Mouse (Mus musculus) hindbrain, embryonic 12.5 days (tissue): ENCODE results near the gene Dcbld2. TPM values are rescaled to one million over a fixed set of nuclear protein-coding genes. Genes with fewer than 3 reads are reported as not detected.

Source experiments
- ATAC-seq: fragments of 200-750 bp; cut with Nextera tagmentation; 2 replicates; pipeline ENCODE4 v1.8.0; 2017; ENCODE audit warnings: moderate TSS enrichment; ENCODE audit not compliant: low FRiP score
- H3K27ac ChIP-seq: fragments of 300-500 bp; sonication (generic); 2 replicates; pipeline ENCODE4 v1.5.1; 2016; ENCODE audit warnings: mild to moderate bottlenecking
- H3K27me3 ChIP-seq: fragments of 300-500 bp; sonication (generic); 2 replicates; pipeline ENCODE4 v1.6.1; 2016; ENCODE audit warnings: mild to moderate bottlenecking
- H3K36me3 ChIP-seq: fragments of 300-500 bp; sonication (generic); 2 replicates; pipeline ENCODE4 v1.6.1; 2016; ENCODE audit warnings: mild to moderate bottlenecking
- H3K4me1 ChIP-seq: fragments of 300-500 bp; sonication (generic); 2 replicates; pipeline ENCODE4 v1.6.1; 2016
- H3K4me2 ChIP-seq: fragments of 300-500 bp; sonication (generic); replicated peaks from 2 replicates; pipeline ENCODE4 v1.6.1; 2016; ENCODE audit warnings: mild to moderate bottlenecking
- H3K4me3 ChIP-seq: fragments of 300-500 bp; sonication (generic); 2 replicates; pipeline ENCODE4 v1.5.1; 2016; ENCODE audit warnings: mild to moderate bottlenecking
- H3K9ac ChIP-seq: fragments of 300-500 bp; sonication (generic); 2 replicates; pipeline ENCODE4 v1.6.1; 2016; ENCODE audit warnings: mild to moderate bottlenecking, moderate library complexity
- H3K9me3 ChIP-seq: fragments of 300-500 bp; sonication (generic); replicated peaks from 2 replicates; pipeline ENCODE4 v1.6.1; 2016; ENCODE audit warnings: mild to moderate bottlenecking
- WGBS: fragments of 180-500 bp; shearing (Covaris S2); methylation state at CpG from one replicate; pipeline ENCODE4 v1.1.7; 2016; 5-methylcytosine and 5-hydroxymethylcytosine counted together
- polyA plus RNA-seq: library from polyadenylated mRNA; unstranded; fragments of >200 nt; fragmentation: Nextera tagmentation; extraction: Ambion mirVana; gene quantifications from 2 replicates; pipeline ENCODE4 v1.2.1, GENCODE M21; 2016

Gene Dcbld2
- polyA plus RNA-seq, 1 experiment from 2014 or later = 10.2 TPM

DNA sequence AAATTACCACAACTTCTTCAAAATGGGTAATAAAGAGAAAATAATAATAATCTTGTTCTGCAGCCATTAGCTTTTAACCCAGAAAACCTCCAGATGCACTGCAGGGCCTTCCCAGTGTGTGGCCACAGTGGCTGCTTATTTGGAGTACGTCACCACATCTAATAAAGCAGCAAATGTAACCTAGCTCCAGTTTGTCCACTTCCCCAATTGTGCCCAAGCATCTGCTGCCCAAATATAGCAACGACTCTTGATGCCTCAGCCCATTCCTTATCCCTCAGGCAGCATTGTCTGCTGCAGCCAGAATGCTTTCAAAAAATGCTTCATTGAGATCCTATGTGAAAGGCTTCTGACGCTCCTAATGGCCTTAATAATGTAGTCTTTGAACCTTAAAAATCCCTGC, 66.6 kb downstream of the Dcbld2 start:
- no peak overlapping the region for H3K4me3 ChIP-seq
- peaks cover 18% of the 10 kb centered on the region for H3K36me3 ChIP-seq
- H3K4me2 ChIP-seq = no peak overlapping the region
- peaks cover 4% of the 10 kb centered on the region; the same call in 1 of the 2 replicates for H3K9me3 ChIP-seq
- H3K27me3 ChIP-seq = no peaks in the 10 kb centered on the region
- ATAC-seq = no peak
- H3K4me1 ChIP-seq = no peaks in the 10 kb centered on the region
- H3K9ac ChIP-seq = no peak overlapping the region
- H3K27ac ChIP-seq = no peak overlapping the region
- 56% methylated on average over 3 of the region's 3 CpGs for WGBS

DNA sequence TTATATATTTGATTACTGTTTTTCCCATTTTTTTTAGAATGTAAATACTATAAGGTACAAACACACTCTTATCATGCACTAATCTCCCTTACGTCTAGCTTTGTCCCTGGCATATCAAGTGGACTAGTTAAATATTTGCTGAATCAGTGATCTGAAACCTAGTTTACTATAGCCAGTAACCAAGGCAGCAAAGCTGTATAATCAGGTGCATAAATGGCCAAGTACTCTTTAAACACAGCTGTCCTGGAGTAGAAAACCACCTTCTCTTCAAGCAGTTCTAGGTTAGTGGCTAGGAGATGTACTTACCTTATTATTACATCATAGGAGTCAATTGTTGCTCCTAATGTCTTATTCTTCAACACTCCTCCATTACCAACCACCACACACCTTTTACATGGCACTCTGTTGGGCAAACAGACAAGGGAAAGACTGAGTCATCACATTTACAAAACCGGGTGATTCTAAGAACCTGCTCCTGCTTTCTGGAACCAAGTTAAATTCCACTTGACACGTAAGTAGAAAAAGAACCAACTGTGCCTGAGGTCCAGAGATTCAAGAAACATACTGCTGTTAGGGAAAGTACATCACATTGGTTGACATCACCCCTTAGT, 67.4 kb downstream of the Dcbld2 start:
- no peak overlapping the region for H3K4me3 ChIP-seq
- no peaks in the 10 kb centered on the region for H3K27me3 ChIP-seq
- 91% methylated on average over 3 of the region's 3 CpGs for whole genome bisulfite sequencing
- H3K9me3 ChIP-seq = peaks cover 4% of the 10 kb centered on the region; the same call in 1 of the 2 replicates
- no peak for ATAC-seq
- no peak overlapping the region for H3K27ac ChIP-seq
- peaks cover 18% of the 10 kb centered on the region for H3K36me3 ChIP-seq
- H3K9ac ChIP-seq = no peak overlapping the region
- H3K4me2 ChIP-seq = no peak overlapping the region
- no peaks in the 10 kb centered on the region for H3K4me1 ChIP-seq

DNA sequence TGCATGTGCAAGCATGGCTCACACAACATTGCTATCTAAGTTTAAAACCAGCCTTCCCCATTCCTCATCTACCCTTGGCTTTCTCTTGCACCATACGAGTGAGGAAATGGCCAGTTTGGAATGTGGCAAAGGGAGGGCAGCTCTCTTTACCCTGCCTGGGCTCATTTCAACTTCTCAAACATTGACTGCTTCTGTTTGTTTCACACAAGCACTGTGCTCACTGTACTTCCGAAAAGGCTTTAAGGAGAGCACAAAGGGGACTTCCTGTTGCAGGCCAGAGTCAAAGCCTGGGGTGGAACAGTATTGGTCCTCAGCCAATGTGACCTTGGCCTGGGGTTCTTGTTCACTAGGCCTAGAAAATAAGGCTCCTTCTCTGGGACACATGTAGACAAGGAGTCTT, 68.1 kb downstream of the Dcbld2 start:
- no peak for ATAC-seq
- Histone ChIP-seq H3K36me3 (peaks cover 18% of the 10 kb centered on the region), H3K27me3 (no peaks in the 10 kb centered on the region), H3K9me3 (peaks cover 4% of the 10 kb centered on the region; the same call in 1 of the 2 replicates), H3K4me2 (no peak overlapping the region), H3K9ac (no peak overlapping the region), H3K4me3 (no peak overlapping the region), H3K4me1 (no peaks in the 10 kb centered on the region), H3K27ac (no peak overlapping the region)
- 77% methylated on average over 2 of the region's 2 CpGs for WGBS

DNA sequence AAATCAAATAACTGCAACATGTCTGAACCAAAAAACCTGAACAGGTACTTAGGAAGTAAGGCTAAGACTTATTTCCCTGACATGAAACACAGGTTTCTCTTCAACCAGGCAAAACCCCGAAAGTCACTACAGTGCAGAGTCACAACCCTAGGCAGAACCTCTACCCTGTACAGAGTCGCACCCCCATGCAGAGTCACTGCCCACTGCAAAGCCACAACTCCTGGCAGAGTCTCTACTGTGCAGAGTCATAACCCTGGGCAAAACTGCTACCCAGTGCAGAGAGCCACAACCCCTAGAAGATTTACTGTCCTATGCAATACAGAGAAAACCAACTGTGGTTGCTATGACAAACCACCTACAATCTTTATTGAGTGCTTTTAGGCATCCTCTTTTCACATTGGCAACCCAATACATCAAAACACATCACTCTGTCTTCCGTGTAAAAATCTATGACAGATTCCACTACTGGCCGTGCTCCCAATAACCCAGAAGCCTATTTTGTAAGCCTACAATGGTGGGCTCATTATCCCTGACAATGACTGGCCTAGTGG, 71.7 kb downstream of the Dcbld2 start:
- no peak overlapping the region for H3K27ac ChIP-seq
- peaks cover 4% of the 10 kb centered on the region; the same call in 1 of the 2 replicates for H3K9me3 ChIP-seq
- no peak overlapping the region for H3K4me2 ChIP-seq
- H3K4me3 ChIP-seq = no peak overlapping the region
- 0 out of 2 replicates have a peak, but pooled peaks cover 7% of the 10 kb centered on the region for H3K36me3 ChIP-seq
- no peak for ATAC-seq
- H3K9ac ChIP-seq = no peak overlapping the region
- H3K4me1 ChIP-seq = no peaks in the 10 kb centered on the region
- 88% methylated on average over 4 of the region's 4 CpGs for WGBS
- H3K27me3 ChIP-seq = no peaks in the 10 kb centered on the region

DNA sequence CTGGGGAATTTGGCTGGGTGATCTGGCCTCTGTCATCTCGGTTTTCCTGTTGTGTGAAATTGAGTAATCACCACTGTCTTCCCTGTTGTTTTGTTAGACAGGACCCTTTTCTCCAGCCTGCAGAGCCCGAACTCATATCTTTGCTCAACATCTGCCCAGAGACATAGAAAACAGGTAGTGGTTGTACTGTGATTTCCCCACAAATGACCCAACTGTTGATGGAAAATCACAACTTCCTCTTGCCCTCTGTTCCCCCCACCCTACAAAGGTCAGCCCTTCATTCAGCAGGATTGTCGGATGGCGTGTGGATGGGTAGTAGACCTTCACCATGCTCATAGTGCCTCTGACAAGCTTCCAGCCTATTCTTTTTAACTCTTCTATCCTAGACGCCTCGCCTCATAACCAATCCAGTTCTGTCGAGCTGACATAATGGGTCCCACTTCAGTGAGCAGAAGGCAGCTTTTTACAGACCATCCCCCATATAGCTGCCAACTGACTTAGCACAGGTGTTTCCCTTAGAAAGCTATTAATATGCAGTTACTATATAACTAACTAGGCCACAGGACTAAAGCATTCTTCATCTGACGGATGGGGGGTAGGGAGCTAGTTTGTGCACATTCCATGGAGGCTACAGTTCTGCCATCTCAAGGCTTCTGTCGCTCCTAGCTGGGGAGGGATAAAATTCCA, 73.1 kb downstream of the Dcbld2 start:
- H3K4me2 ChIP-seq = no peak overlapping the region
- no peak overlapping the region for H3K27ac ChIP-seq
- H3K4me3 ChIP-seq = no peak overlapping the region
- ATAC-seq = no peak
- no peak overlapping the region for H3K9ac ChIP-seq
- H3K27me3 ChIP-seq = no peaks in the 10 kb centered on the region
- WGBS = 79% methylated on average over 9 of the region's 9 CpGs
- 0 out of 2 replicates have a peak, but pooled peaks cover 7% of the 10 kb centered on the region for H3K36me3 ChIP-seq
- peaks cover 4% of the 10 kb centered on the region; the same call in 1 of the 2 replicates for H3K9me3 ChIP-seq
- H3K4me1 ChIP-seq = no peaks in the 10 kb centered on the region

DNA sequence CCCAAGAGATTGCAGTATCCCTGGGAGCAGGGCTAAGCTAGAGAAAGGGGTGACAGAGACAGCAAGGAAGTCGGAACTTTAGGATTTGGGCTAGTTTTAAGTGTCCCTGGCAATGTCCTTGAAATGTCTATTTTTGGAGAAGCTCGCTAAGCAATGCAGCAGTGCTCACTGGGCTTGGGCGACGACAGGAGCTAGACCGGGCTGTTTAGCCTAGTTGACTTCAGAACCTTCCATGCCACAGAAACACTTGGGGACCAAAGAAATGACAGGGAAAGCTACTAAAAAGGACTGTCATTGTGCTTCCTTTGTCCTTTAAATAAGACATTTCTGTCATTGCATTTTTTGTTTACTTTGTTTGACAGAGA, 73.6 kb downstream of the Dcbld2 start:
- H3K9me3 ChIP-seq = peaks cover 4% of the 10 kb centered on the region; the same call in 1 of the 2 replicates
- H3K4me2 ChIP-seq = no peak overlapping the region
- 0 out of 2 replicates have a peak, but pooled peaks cover 7% of the 10 kb centered on the region for H3K36me3 ChIP-seq
- no peak overlapping the region for H3K4me3 ChIP-seq
- no peaks in the 10 kb centered on the region for H3K27me3 ChIP-seq
- no peaks in the 10 kb centered on the region for H3K4me1 ChIP-seq
- H3K27ac ChIP-seq = no peak overlapping the region
- no peak for ATAC-seq
- no peak overlapping the region for H3K9ac ChIP-seq
- 84% methylated on average over 5 of the region's 5 CpGs for WGBS

DNA sequence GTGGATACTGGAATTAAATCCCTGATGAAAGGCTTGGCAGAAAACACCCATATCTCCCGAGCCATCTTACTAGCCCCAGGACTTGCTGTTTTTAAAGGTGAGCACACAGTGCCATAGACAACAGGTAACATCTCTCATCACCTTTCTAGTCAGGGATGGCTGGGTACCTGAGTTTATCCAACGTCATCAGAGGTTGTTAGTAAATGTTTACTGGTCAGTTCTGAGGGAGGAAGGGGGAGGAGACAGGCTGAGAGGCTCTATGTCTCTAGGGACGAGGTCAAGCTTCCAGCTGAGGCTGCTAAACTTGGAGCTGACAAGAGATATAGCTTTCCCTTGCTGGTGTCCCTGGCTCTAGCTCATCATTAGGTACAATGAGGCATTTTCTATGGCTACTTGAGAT, 74.1 kb downstream of the Dcbld2 start:
- Histone ChIP-seq H3K4me2 (no peak overlapping the region), H3K27ac (no peak overlapping the region), H3K4me1 (no peaks in the 10 kb centered on the region), H3K36me3 (0 out of 2 replicates have a peak, but pooled peaks cover 7% of the 10 kb centered on the region), H3K4me3 (no peak overlapping the region), H3K9me3 (peaks cover 4% of the 10 kb centered on the region; the same call in 1 of the 2 replicates), H3K9ac (no peak overlapping the region), H3K27me3 (no peaks in the 10 kb centered on the region)
- no peak for ATAC-seq
- 62% methylated on average over 3 of the region's 3 CpGs for WGBS

DNA sequence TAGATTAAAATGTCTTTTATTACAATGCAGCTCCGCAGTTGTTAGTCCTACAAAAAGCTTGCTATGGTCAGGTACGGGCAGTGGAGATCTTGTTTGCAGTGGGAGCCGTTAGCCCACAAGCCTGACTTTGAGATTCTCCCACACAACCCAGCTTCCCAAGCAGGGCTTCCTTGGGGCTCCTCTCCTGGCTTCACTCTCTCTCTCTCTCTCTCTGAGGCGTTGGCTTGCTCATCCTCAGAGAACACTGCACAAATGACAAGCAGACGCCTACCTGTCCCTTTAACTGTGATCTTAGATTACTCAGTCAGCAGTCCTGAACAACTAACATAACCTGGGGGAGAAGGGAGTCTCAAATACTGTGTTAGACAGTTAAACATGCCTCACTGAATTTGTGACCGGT, 79.6 kb downstream of the Dcbld2 start:
- H3K27me3 ChIP-seq = no peaks in the 10 kb centered on the region
- no peak overlapping the region for H3K4me3 ChIP-seq
- H3K9me3 ChIP-seq = no peaks in the 10 kb centered on the region
- H3K4me1 ChIP-seq = no peaks in the 10 kb centered on the region
- H3K27ac ChIP-seq = no peak overlapping the region
- H3K9ac ChIP-seq = no peak overlapping the region
- ATAC-seq = no peak
- WGBS = 89% methylated on average over 6 of the region's 6 CpGs
- 0 out of 2 replicates have a peak, but pooled peaks cover 2% of the 10 kb centered on the region for H3K36me3 ChIP-seq
- no peak overlapping the region for H3K4me2 ChIP-seq

DNA sequence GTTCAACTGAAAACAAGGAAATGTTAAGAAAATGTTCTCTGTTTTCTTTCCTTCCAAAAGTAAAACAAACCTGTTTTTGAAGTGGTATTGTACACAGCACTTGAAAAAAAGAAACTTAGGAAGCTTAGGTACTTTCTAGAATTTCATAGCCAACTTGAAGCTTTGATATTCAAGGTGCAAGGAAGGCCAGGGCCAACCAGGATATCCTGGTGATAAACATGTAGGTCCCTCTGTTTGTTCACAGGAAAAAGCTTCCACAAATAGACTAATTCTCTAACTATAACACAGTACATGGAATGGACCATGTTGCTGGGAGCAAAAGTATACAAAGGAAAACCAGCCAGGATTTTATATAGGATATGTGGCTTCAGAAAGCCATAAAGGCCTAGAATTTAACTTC, 88.5 kb downstream of the Dcbld2 start:
- H3K27me3 ChIP-seq = no peaks in the 10 kb centered on the region
- H3K9me3 ChIP-seq = no peaks in the 10 kb centered on the region
- no peak for ATAC-seq
- H3K4me2 ChIP-seq = no peak overlapping the region
- H3K27ac ChIP-seq = no peak overlapping the region
- H3K4me3 ChIP-seq = no peak overlapping the region
- H3K4me1 ChIP-seq = peaks cover 9% of the 10 kb centered on the region
- no peaks in the 10 kb centered on the region for H3K36me3 ChIP-seq
- no peak overlapping the region for H3K9ac ChIP-seq

DNA sequence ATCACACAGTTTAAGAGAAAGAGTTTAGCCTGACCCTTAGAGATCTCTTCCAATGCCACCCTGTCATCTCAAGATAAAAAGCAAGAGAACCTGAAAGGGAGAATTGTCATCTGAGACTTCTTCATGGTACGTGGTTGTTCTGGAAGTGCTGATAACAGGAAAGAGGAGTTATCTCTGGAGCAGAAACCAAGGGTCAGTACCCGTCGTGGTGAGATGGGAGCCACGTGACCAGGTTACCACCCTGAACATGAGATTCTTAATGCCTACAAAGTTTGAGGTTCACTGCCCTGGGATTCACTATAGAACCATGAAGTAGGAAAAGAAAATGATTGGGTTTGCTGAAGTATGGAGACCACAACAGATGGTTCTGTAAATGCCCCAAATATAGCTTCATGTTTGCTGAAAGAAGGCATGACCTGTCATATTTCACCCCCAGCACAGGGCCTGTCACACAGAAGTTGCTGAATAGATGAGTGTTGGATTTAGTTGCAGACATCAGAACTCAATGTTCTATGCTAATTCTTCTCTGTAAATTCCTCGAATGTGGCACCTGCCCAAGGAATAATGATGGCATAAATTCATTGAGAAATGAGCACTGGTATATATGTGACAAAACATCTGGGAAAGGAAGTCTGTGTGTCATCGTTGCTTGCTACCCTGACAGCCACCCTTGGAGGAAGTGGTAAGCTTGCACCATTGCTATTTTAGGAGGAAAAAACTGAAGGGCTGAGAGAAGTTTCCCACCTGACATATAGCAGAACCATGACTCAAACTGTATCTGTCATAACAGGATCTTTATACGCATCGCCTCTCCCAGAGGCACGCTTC, 89.9 kb downstream of the Dcbld2 start:
- H3K36me3 ChIP-seq = no peaks in the 10 kb centered on the region
- 82% methylated on average over 9 of the region's 9 CpGs for WGBS
- H3K4me1 ChIP-seq = peaks cover 14% of the 10 kb centered on the region
- H3K9ac ChIP-seq = no peak overlapping the region
- peak overlapping the region; percentile 18; the same call in 1 of the 2 replicates for H3K27ac ChIP-seq
- H3K4me3 ChIP-seq = no peak overlapping the region
- H3K27me3 ChIP-seq = no peaks in the 10 kb centered on the region
- no peak overlapping the region for H3K4me2 ChIP-seq
- ATAC-seq = no peak
- no peaks in the 10 kb centered on the region for H3K9me3 ChIP-seq

DNA sequence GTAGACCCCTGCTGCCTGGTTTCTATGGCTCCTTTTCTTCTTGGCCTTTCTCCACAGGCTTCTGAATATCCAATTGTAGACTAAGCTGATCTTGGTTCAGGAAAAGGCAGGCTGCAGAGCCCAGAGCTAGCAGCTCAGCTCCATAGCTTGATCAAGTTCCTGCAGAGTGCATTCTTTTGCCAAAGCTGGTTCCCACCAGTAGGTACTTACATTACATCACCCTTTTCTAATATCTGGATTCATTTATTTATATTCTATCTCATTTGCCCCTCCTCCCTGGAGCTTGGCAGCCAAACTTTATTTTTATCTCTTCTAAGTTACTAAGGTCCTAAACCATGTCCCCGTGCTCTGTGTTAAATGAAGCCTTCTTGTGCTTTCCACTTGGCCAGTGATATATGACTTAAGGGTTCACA, 90.9 kb downstream of the Dcbld2 start:
- ATAC-seq = 0 out of 2 replicates have a peak, but pooled peaks have one; percentile 16
- H3K36me3 ChIP-seq = no peaks in the 10 kb centered on the region
- no peaks in the 10 kb centered on the region for H3K9me3 ChIP-seq
- H3K4me3 ChIP-seq = no peak overlapping the region
- WGBS = 63% methylated on average over 1 of the region's 1 CpGs
- H3K27me3 ChIP-seq = no peaks in the 10 kb centered on the region
- peaks cover 14% of the 10 kb centered on the region for H3K4me1 ChIP-seq
- H3K9ac ChIP-seq = no peak overlapping the region
- H3K27ac ChIP-seq = peak overlapping the region; percentile 48
- no peak overlapping the region for H3K4me2 ChIP-seq

DNA sequence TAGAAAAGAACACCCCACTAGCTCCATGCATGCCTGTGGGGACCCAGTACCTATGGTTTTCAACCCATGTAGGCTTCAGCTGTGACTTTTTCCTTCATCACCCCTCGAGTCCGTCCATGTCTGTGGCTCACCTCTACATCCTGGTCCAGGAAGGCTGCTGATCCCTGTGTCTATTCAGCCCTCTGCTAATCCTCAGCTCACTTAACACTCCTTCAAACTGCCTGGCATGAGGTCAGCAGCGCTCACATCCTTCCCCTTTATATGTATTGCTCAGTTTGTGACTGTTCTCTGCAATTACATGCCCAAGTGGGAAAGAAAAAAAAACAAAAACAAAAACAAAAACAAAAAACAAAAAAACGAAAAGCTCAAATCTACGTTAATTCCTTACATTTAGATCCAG, 91.4 kb downstream of the Dcbld2 start:
- WGBS = 83% methylated on average over 5 of the region's 5 CpGs
- H3K27me3 ChIP-seq = no peaks in the 10 kb centered on the region
- no peaks in the 10 kb centered on the region for H3K36me3 ChIP-seq
- H3K4me2 ChIP-seq = no peak overlapping the region
- ATAC-seq = no peak
- no peak overlapping the region for H3K9ac ChIP-seq
- H3K4me3 ChIP-seq = no peak overlapping the region
- peaks cover 14% of the 10 kb centered on the region for H3K4me1 ChIP-seq
- no peaks in the 10 kb centered on the region for H3K9me3 ChIP-seq
- peak overlapping the region; percentile 48 for H3K27ac ChIP-seq
